Comparison of ENCODE assay signal across 38 mouse cellular contexts in genomic region chr5:104224299-104224698, GRCm38 (mm10). TPM values are rescaled to one million over a fixed set of nuclear protein-coding genes. Genes with fewer than 3 reads are reported as not detected.
"Had no signal": no experiment of that assay in that cellular context is flagged by ENCODE, and none has a peak within 500 bp of the region (broad histone marks: within the 10 kb centered on the region; RNA-seq: fewer than 3 reads in every experiment).

No protein-coding gene starts in this region.

- ATAC-seq: liver, embryonic 12.5 days; liver, postnatal 0 days; lung, postnatal 0 days; midbrain, embryonic 13.5 days; midbrain, embryonic 15.5 days; midbrain, embryonic 16.5 days had no signal

- H3K27ac ChIP-seq: limb, embryonic 10.5 days; limb, embryonic 12.5 days; limb, embryonic 13.5 days; limb, embryonic 15.5 days; liver, embryonic 12.5 days; liver, embryonic 13.5 days; liver, embryonic 14.5 days; liver, embryonic 15.5 days; lung, embryonic 15.5 days; macrophage; midbrain, embryonic 12.5 days; midbrain, embryonic 13.5 days; midbrain, embryonic 15.5 days; neural tube, embryonic 12.5 days had no signal

- H3K27me3 ChIP-seq: limb, embryonic 12.5 days; limb, embryonic 13.5 days; limb, embryonic 15.5 days; liver, embryonic 12.5 days; liver, embryonic 13.5 days; liver, embryonic 15.5 days; lung, embryonic 15.5 days; megakaryocyte, embryonic 14.5 days; midbrain, embryonic 12.5 days; midbrain, embryonic 13.5 days; midbrain, embryonic 15.5 days; neural tube, embryonic 12.5 days had no signal

- H3K4me1 ChIP-seq: limb, embryonic 12.5 days; limb, embryonic 13.5 days; limb, embryonic 15.5 days; liver, embryonic 12.5 days; liver, embryonic 13.5 days; liver, embryonic 15.5 days; lung, embryonic 15.5 days; megakaryocyte, embryonic 14.5 days; midbrain, embryonic 13.5 days; midbrain, embryonic 15.5 days; neural tube, embryonic 12.5 days had no signal

- DNase-seq: left cerebral cortex, postnatal 4 days; liver; liver, embryonic 13.5 days; liver, postnatal 0 days; lung, adult 18-20 months; lung, adult 2 months; lung, embryonic 14.5 days; lung, postnatal 10 days; lung, postnatal 14 days; lung, postnatal 36 days; lung, postnatal 4 days; midbrain, embryonic 14.5 days had no signal

- H3K9ac ChIP-seq: limb, embryonic 12.5 days; limb, embryonic 13.5 days; limb, embryonic 15.5 days; liver, embryonic 12.5 days; liver, embryonic 13.5 days; liver, embryonic 14.5 days; liver, embryonic 15.5 days; liver, postnatal 0 days; lung, embryonic 14.5 days; lung, embryonic 15.5 days; midbrain, embryonic 12.5 days; midbrain, embryonic 13.5 days; midbrain, embryonic 15.5 days; neural tube, embryonic 12.5 days had no signal

- H3K36me3 ChIP-seq: limb, embryonic 10.5 days; limb, embryonic 12.5 days; limb, embryonic 13.5 days; limb, embryonic 15.5 days; liver, embryonic 12.5 days; liver, embryonic 13.5 days; liver, embryonic 15.5 days; lung, embryonic 15.5 days; midbrain, embryonic 12.5 days; midbrain, embryonic 13.5 days; midbrain, embryonic 15.5 days; neural tube, embryonic 12.5 days had no signal

- H3K4me2 ChIP-seq: limb, embryonic 12.5 days; limb, embryonic 13.5 days; limb, embryonic 15.5 days; liver, embryonic 11.5 days; liver, embryonic 12.5 days; liver, embryonic 13.5 days; liver, embryonic 15.5 days; lung, embryonic 14.5 days; lung, embryonic 15.5 days; midbrain, embryonic 11.5 days; midbrain, embryonic 12.5 days; midbrain, embryonic 13.5 days; midbrain, embryonic 15.5 days; neural tube, embryonic 12.5 days had no signal

- H3K4me3 ChIP-seq: limb, embryonic 10.5 days; limb, embryonic 12.5 days; limb, embryonic 13.5 days; limb, embryonic 15.5 days; liver, embryonic 12.5 days; liver, embryonic 13.5 days; liver, embryonic 15.5 days; lung, embryonic 15.5 days; megakaryocyte, embryonic 14.5 days; midbrain, embryonic 12.5 days; midbrain, embryonic 13.5 days; midbrain, embryonic 15.5 days; myocyte; neural tube, embryonic 12.5 days had no signal

- H3K9me3 ChIP-seq: limb, embryonic 10.5 days; limb, embryonic 12.5 days; limb, embryonic 13.5 days; limb, embryonic 15.5 days; liver, embryonic 12.5 days; liver, embryonic 13.5 days; liver, embryonic 15.5 days; lung, embryonic 15.5 days; midbrain, embryonic 12.5 days; midbrain, embryonic 13.5 days; midbrain, embryonic 15.5 days; neural tube, embryonic 12.5 days had no signal

RNA-seq across cellular contexts. Expression of gene Dmp1, which starts 21.9 kb away (rescaled TPM):
- polyA plus RNA-seq: limb, embryonic 10.5 days; limb, embryonic 11.5 days; liver, adult 2 months; liver, embryonic 12.5 days; liver, embryonic 13.5 days; liver, embryonic 14.5 days; liver, embryonic 15.5 days; liver, embryonic 16.5 days; liver, postnatal 0 days; lung, adult 2 months; macrophage had no signal

RNA-seq across cellular contexts. Expression of gene Dspp, which starts 53.8 kb away (rescaled TPM):
- polyA plus RNA-seq: limb, embryonic 10.5 days; limb, embryonic 11.5 days; limb, embryonic 12.5 days; limb, embryonic 14.5 days; limb, embryonic 15.5 days; liver, adult 2 months; liver, embryonic 11.5 days; liver, embryonic 12.5 days; liver, embryonic 13.5 days; liver, embryonic 14.5 days; liver, embryonic 15.5 days; liver, embryonic 16.5 days; liver, postnatal 0 days; lung, adult 2 months; lung, embryonic 14.5 days; lung, embryonic 16.5 days; lung, postnatal 0 days; macrophage; midbrain, embryonic 11.5 days; midbrain, embryonic 12.5 days; midbrain, embryonic 13.5 days; midbrain, embryonic 14.5 days; midbrain, embryonic 15.5 days; midbrain, embryonic 16.5 days; midbrain, postnatal 0 days; myocyte; neural tube, embryonic 11.5 days; neural tube, embryonic 12.5 days had no signal
